Mouse (Mus musculus) limb, embryonic 13.5 days (tissue): ENCODE measurements at regions not wholly inside any gene's neighbourhood (a gene's known extent, or its start where the extent isn't known, plus 50 kb on each side); places are given as distances from the start of the nearest gene placed in this dataset.

Experiments
- ATAC-seq: fragments of 200-750 bp; cut with Nextera tagmentation; 2 replicates; pipeline ENCODE4 v1.8.0; 2017; ENCODE audit warnings: low read depth, moderate number of reproducible peaks, moderate TSS enrichment; ENCODE audit not compliant: low FRiP score
- H3K27ac ChIP-seq: fragments of 300-500 bp; sonication (generic); 2 replicates; pipeline ENCODE4 v1.5.1; 2015; ENCODE audit warnings: inconsistent platforms, mild to moderate bottlenecking, moderate library complexity
- H3K27me3 ChIP-seq: fragments of 300-500 bp; sonication (generic); 2 replicates; pipeline ENCODE4 v1.6.1; 2015; ENCODE audit warnings: mild to moderate bottlenecking, inconsistent platforms
- H3K36me3 ChIP-seq: fragments of 300-500 bp; sonication (generic); 2 replicates; pipeline ENCODE4 v1.6.1; 2015; ENCODE audit warnings: inconsistent platforms, mild to moderate bottlenecking, moderate library complexity
- H3K4me1 ChIP-seq: fragments of 300-500 bp; sonication (generic); 2 replicates; pipeline ENCODE4 v1.6.1; 2015; ENCODE audit warnings: inconsistent platforms
- H3K4me2 ChIP-seq: fragments of 300-500 bp; sonication (generic); replicated peaks from 2 replicates; pipeline ENCODE4 v1.6.1; 2015; ENCODE audit warnings: inconsistent platforms, mild to moderate bottlenecking, moderate library complexity
- H3K4me3 ChIP-seq: fragments of 300-500 bp; sonication (generic); 2 replicates; pipeline ENCODE4 v1.5.1; 2015; ENCODE audit warnings: moderate library complexity, mild to moderate bottlenecking, inconsistent platforms
- H3K9ac ChIP-seq: fragments of 300-500 bp; sonication (generic); 2 replicates; pipeline ENCODE4 v1.6.1; 2015; ENCODE audit warnings: mild to moderate bottlenecking, inconsistent platforms
- H3K9me3 ChIP-seq: fragments of 300-500 bp; sonication (generic); 2 replicates; pipeline ENCODE4 v1.6.1; 2016; ENCODE audit warnings: inconsistent platforms
- WGBS: fragments of 180-500 bp; shearing (Covaris S2); methylation state at CpG from one replicate; pipeline ENCODE4 v1.1.7; 2015; 5-methylcytosine and 5-hydroxymethylcytosine counted together

DNA sequence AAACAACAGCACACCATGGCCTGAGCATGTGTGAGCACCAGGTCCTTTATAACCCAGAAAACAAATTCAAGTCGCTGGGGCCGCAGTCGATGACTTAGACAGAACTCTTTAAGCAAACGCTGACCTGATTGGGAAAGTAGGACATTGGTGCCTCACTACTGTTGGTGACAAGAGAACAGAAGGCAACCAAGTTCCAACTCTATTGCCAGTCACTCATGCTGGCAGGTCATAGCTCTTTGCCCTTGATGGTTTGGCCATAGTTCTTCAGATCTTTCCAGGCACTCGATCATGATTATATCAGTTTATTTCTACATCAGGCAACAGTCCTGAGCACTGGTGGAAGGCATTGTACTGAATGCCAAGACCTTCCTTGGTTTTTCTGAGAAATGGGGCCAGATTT, 94.7 kb downstream of the Ehf start:
- 91% methylated on average over 5 of the region's 5 CpGs for WGBS
- Histone ChIP-seq H3K27me3 (no peaks in the 10 kb centered on the region), H3K36me3 (no peaks in the 10 kb centered on the region), H3K4me2 (no peak overlapping the region), H3K9me3 (no peaks in the 10 kb centered on the region), H3K27ac (no peak overlapping the region), H3K4me3 (no peak overlapping the region), H3K4me1 (no peaks in the 10 kb centered on the region), H3K9ac (no peak overlapping the region)
- no peak for ATAC-seq

- ATAC-seq: no peak
- Histone ChIP-seq H3K4me2 (no peak overlapping the region), H3K36me3 (no peaks in the 10 kb centered on the region), H3K4me1 (no peaks in the 10 kb centered on the region), H3K9me3 (no peaks in the 10 kb centered on the region), H3K4me3 (no peak overlapping the region), H3K27me3 (no peaks in the 10 kb centered on the region), H3K27ac (no peak overlapping the region), H3K9ac (no peak overlapping the region)
- WGBS: 87% methylated on average over 2 of the region's 2 CpGs
Measured at GRCm38 (mm10) chr2:103209056-103209455, 94.0 kb downstream of the Ehf start.

- Histone ChIP-seq H3K4me2 (no peak overlapping the region), H3K27me3 (no peaks in the 10 kb centered on the region), H3K4me1 (no peaks in the 10 kb centered on the region), H3K9me3 (no peaks in the 10 kb centered on the region), H3K9ac (no peak overlapping the region), H3K27ac (no peak overlapping the region), H3K4me3 (no peak overlapping the region), H3K36me3 (no peaks in the 10 kb centered on the region)
- no peak for ATAC-seq
- 79% methylated on average over 6 of the region's 6 CpGs for WGBS
Measured at GRCm38 (mm10) chr2:103209512-103209981, 93.5 kb downstream of the Ehf start.

DNA sequence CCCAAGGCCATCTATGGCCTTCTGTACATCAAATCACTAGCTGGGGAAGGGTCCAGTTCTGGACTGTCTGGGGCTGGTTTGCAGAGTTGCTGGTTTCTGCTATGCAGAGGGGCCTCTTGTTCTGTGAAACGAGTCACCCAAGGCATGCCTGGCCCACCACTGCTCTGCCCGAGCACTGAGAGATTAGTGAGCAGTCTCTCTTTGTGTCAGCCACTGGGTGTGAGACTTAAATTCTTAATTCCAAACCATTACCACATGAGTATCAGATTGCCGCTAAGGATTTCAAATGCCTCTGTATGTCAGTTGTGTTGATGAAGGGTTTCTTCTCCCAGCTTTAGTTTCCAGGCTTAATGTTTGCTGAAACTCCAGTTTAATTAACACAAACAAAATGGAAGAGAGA, 91.9 kb downstream of the Ehf start:
- Histone ChIP-seq H3K4me2 (no peak overlapping the region), H3K4me3 (no peak overlapping the region), H3K27me3 (no peaks in the 10 kb centered on the region)

More for the DNA sequence above, 91.9 kb downstream of the Ehf start:
- H3K9me3 ChIP-seq: no peaks in the 10 kb centered on the region
- ATAC-seq: no peak
- H3K36me3 ChIP-seq: no peaks in the 10 kb centered on the region
- H3K9ac ChIP-seq: no peak overlapping the region
- H3K27ac ChIP-seq: no peak overlapping the region
- 62% methylated on average over 3 of the region's 3 CpGs for WGBS
- H3K4me1 ChIP-seq: no peaks in the 10 kb centered on the region
